Mouse (Mus musculus) cerebellum, adult 2 months (tissue): ENCODE data around the gene Wdr75.

Source experiments
- CTCF ChIP-seq: fragments of 200-500 bp; IDR thresholded peaks from 2 replicates; pipeline ENCODE4 v1.5.1; 2011; ENCODE audit warnings: low read depth, mild to moderate bottlenecking, control low read depth, low read length, moderate library complexity, borderline replicate concordance; ENCODE audit not compliant: insufficient read depth
- POLR2A ChIP-seq: fragments of 200-500 bp; IDR thresholded peaks from 2 replicates; pipeline ENCODE4 v1.6.1; 2011; ENCODE audit warnings: low read length, control low read depth, borderline replicate concordance; ENCODE audit not compliant: insufficient read depth

DNA sequence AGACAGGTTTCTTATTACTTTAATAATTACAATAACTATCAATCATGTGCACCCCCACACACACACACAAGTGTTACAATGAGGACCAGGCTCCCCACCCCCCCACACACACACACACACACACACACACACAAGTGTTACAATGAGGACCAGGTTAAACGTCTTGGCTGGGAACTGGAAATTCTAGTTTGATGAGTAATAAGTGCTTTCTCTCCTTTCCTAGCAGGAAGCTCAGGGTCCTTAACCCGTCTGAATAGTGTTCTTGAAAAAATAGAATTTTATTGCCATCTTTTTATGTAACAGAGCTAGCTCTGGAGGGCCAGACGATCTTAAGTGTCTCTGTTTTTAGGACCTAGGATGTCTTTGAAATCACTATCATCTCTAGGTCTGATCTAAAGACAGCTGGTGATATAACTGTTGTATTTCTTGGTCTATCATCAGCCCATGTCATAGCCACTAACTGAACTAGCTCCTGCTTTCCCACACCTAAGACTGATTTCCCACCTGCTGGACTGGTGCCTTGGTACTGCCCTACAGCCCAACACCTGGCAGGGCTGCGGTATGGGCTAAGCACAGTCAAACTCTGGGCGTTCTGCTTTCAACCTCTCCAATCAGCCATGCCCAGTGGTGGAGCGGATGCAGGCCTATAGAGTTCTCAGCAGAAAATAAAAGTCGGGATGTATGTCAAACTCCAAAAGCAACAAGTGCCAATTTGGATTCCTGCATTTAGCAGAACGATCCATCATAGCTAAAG is 35.7 kb downstream of the Wdr75 start:
- no peak for TF ChIP-seq CTCF
- no peak for TF ChIP-seq POLR2A
